In the genomic region with DNA sequence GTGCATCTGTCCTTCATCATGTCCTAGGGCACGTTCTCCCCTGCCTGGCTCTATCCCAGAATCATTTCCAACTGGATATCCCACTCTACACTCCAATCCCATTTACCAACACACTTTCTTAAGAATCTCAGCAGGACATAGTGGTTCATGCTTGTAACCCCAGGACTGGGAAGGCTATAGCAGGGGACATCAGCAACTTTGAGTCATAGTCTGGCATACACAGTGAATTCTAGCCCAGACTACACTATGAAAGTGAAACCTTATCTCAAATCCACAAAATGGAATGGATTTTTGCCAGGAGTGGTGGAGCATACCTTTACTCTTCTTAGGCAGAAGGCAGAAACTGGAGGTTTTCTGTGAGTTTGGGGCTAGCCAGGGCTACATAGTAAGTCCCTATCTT, we compare ENCODE assay signal across 20 mouse cellular contexts.
"Had no signal": no experiment of that assay in that cellular context is flagged by ENCODE, and none has a peak within 500 bp of the region (broad histone marks: within the 10 kb centered on the region; RNA-seq: fewer than 3 reads in every experiment).

No protein-coding gene starts in this region.

- H3K27ac ChIP-seq: kidney, embryonic 15.5 days; left cerebral cortex, adult 2 months; limb, embryonic 12.5 days; limb, embryonic 15.5 days; liver, embryonic 14.5 days; macrophage; midbrain, embryonic 12.5 days; midbrain, embryonic 15.5 days; neural tube, embryonic 12.5 days; neural tube, embryonic 15.5 days had no signal

- H3K9ac ChIP-seq: kidney, embryonic 15.5 days; limb, embryonic 12.5 days; limb, embryonic 15.5 days; liver, embryonic 14.5 days; liver, postnatal 0 days; midbrain, embryonic 12.5 days; midbrain, embryonic 15.5 days; neural tube, embryonic 12.5 days; neural tube, embryonic 15.5 days had no signal

- H3K4me2 ChIP-seq: kidney, embryonic 15.5 days; limb, embryonic 12.5 days; limb, embryonic 15.5 days; liver, embryonic 11.5 days; midbrain, embryonic 12.5 days; midbrain, embryonic 15.5 days; neural tube, embryonic 12.5 days; neural tube, embryonic 15.5 days had no signal

- H3K4me1 ChIP-seq: kidney, embryonic 15.5 days; limb, embryonic 12.5 days; limb, embryonic 15.5 days; midbrain, embryonic 12.5 days; midbrain, embryonic 15.5 days; neural tube, embryonic 12.5 days; neural tube, embryonic 15.5 days had no signal

- H3K4me3 ChIP-seq: kidney, embryonic 15.5 days; left cerebral cortex, adult 2 months; limb, embryonic 12.5 days; limb, embryonic 15.5 days; midbrain, embryonic 12.5 days; midbrain, embryonic 15.5 days; neural tube, embryonic 12.5 days; neural tube, embryonic 15.5 days had no signal

- H3K36me3 ChIP-seq: kidney, embryonic 15.5 days; limb, embryonic 12.5 days; limb, embryonic 15.5 days; midbrain, embryonic 12.5 days; midbrain, embryonic 15.5 days; neural tube, embryonic 12.5 days; neural tube, embryonic 15.5 days had no signal

- ATAC-seq: liver, postnatal 0 days; midbrain, embryonic 15.5 days had no signal

- DNase-seq: kidney, adult 11 months; kidney, adult 8-10 months; kidney, postnatal 10 days; kidney, postnatal 36 days; layer of hippocampus, postnatal 36 days; left cerebral cortex, postnatal 4 days; liver, postnatal 0 days; thymus, adult 18-20 months; thymus, postnatal 36 days had no signal

- H3K9me3 ChIP-seq: kidney, embryonic 15.5 days; limb, embryonic 12.5 days; limb, embryonic 15.5 days; midbrain, embryonic 12.5 days; midbrain, embryonic 15.5 days; neural tube, embryonic 12.5 days; neural tube, embryonic 15.5 days had no signal

- H3K27me3 ChIP-seq: kidney, embryonic 15.5 days; limb, embryonic 12.5 days; limb, embryonic 15.5 days; midbrain, embryonic 12.5 days; midbrain, embryonic 15.5 days; neural tube, embryonic 12.5 days; neural tube, embryonic 15.5 days had no signal
